Mouse (Mus musculus) heart, postnatal 0 days (tissue): ENCODE measurements around the gene Zzef1. TPM values are rescaled to one million over a fixed set of nuclear protein-coding genes. Genes with fewer than 3 reads are reported as not detected.
"Not testable (repeated sequence)": the region's sequence is repeated elsewhere in the genome, so short reads cannot be mapped to it uniquely, and the experiment has no call there.

Experiments
- ATAC-seq: fragments of 200-750 bp; cut with Nextera tagmentation; 2 replicates; pipeline ENCODE4 v1.8.0; 2017; ENCODE audit warnings: low read depth, moderate number of reproducible peaks, moderate library complexity; ENCODE audit not compliant: insufficient read depth
- DNase-seq: peaks from one replicate; pipeline ENCODE4 v3.0.0-alpha.2; 2016; ENCODE audit warnings: low spot score
- H3K27ac ChIP-seq: fragments of 300-500 bp; sonication (generic); 2 replicates; pipeline ENCODE4 v1.5.1; 2014; ENCODE audit warnings: low read depth, mild to moderate bottlenecking
- H3K27me3 ChIP-seq: fragments of 300-500 bp; sonication (generic); 2 replicates; pipeline ENCODE4 v1.6.1; 2014; ENCODE audit warnings: low read length, mixed read lengths; ENCODE audit not compliant: control insufficient read depth, insufficient read depth
- H3K36me3 ChIP-seq: fragments of 300-500 bp; sonication (generic); replicated peaks from 2 replicates; pipeline ENCODE4 v1.6.1; 2014; ENCODE audit warnings: low read length, mixed read lengths; ENCODE audit not compliant: control insufficient read depth, insufficient read depth
- H3K4me1 ChIP-seq: fragments of 300-500 bp; sonication (generic); 2 replicates; pipeline ENCODE4 v1.6.1; 2014; ENCODE audit warnings: antibody characterized with exemption; ENCODE audit not compliant: control insufficient read depth, insufficient read depth
- H3K4me2 ChIP-seq: fragments of 300-500 bp; sonication (generic); 2 replicates; pipeline ENCODE4 v1.6.1; 2014; ENCODE audit warnings: low read depth, mild to moderate bottlenecking, low read length, moderate library complexity
- H3K4me3 ChIP-seq: fragments of 300-500 bp; sonication (generic); 2 replicates; pipeline ENCODE4 v1.5.1; 2014; ENCODE audit warnings: low read depth, low read length
- H3K9ac ChIP-seq: fragments of 300-500 bp; sonication (generic); replicated peaks from 2 replicates; pipeline ENCODE4 v1.6.1; 2014; ENCODE audit warnings: low read depth, low read length, mixed read lengths
- H3K9me3 ChIP-seq: fragments of 300-500 bp; sonication (generic); replicated peaks from 2 replicates; pipeline ENCODE4 v1.6.1; 2016; ENCODE audit warnings: low read length; ENCODE audit not compliant: control insufficient read depth
- CTCF ChIP-seq: IDR thresholded peaks from 2 replicates; pipeline ENCODE4 v1.5.1; 2016; ENCODE audit warnings: antibody characterized with exemption, control low read depth, low read depth
- EP300 ChIP-seq: IDR thresholded peaks from 2 replicates; pipeline ENCODE4 v1.6.1; 2016; ENCODE audit warnings: antibody characterized with exemption, low read depth
- WGBS: fragments of 180-500 bp; shearing (Covaris S2); extraction: QIAGEN DNeasy Blood & Tissue Kit; methylation state at CpG from one replicate; pipeline ENCODE4 v1.1.7; 2014; 5-methylcytosine and 5-hydroxymethylcytosine counted together
- polyA plus RNA-seq: library from polyadenylated mRNA; unstranded; fragments of >200 nt; fragmentation: Nextera tagmentation; extraction: Ambion mirVana; gene quantifications from 2 replicates; pipeline ENCODE4 v1.2.1, GENCODE M21; 2015
- total RNA-seq: library from RNA; depleted of rRNA; stranded (reverse); fragments of >200 nt; gene quantifications from 2 replicates; pipeline ENCODE4 v1.2.3, GENCODE M21; 2014; ENCODE audit warnings: low replicate concordance

The Zzef1 gene
- total and polyA plus RNA-seq, 2 experiments from 2014 or later, result 5.2 to 43.2 TPM

- ATAC-seq (no peak), DNase-seq (no peak)
- no peak overlapping the region for H3K4me2 ChIP-seq
- peaks cover 41% of the 10 kb centered on the region for H3K36me3 ChIP-seq
- no peak overlapping the region for H3K4me3 ChIP-seq
- H3K4me1 ChIP-seq, result no peaks in the 10 kb centered on the region
- TF ChIP-seq CTCF (no peak), EP300 (no peak)
- no peak overlapping the region for H3K9ac ChIP-seq
- H3K27ac ChIP-seq, result no peak overlapping the region
- 88% methylated on average over 8 of the region's 8 CpGs for WGBS
- H3K27me3 ChIP-seq, result no peaks in the 10 kb centered on the region
- H3K9me3 ChIP-seq, result no peaks in the 10 kb centered on the region
These were observed 28.3 kb upstream of the Zzef1 start for GRCm38 (mm10) chr11:72767716-72768115.

- no peaks in the 10 kb centered on the region for H3K9me3 ChIP-seq
- H3K4me1 ChIP-seq, result no peaks in the 10 kb centered on the region
- 86% methylated on average over 3 of the region's 3 CpGs for WGBS
- no peak overlapping the region for H3K4me2 ChIP-seq
- ATAC-seq, result no peak
- peaks cover 30% of the 10 kb centered on the region for H3K36me3 ChIP-seq
- H3K27ac ChIP-seq, result no peak overlapping the region
- H3K9ac ChIP-seq, result no peak overlapping the region
- TF ChIP-seq EP300, result no peak
- TF ChIP-seq CTCF, result no peak
- no peaks in the 10 kb centered on the region for H3K27me3 ChIP-seq
- no peak for DNase-seq
- H3K4me3 ChIP-seq, result no peak overlapping the region
These were observed 27.0 kb upstream of the Zzef1 start for GRCm38 (mm10) chr11:72769061-72769460.

DNA sequence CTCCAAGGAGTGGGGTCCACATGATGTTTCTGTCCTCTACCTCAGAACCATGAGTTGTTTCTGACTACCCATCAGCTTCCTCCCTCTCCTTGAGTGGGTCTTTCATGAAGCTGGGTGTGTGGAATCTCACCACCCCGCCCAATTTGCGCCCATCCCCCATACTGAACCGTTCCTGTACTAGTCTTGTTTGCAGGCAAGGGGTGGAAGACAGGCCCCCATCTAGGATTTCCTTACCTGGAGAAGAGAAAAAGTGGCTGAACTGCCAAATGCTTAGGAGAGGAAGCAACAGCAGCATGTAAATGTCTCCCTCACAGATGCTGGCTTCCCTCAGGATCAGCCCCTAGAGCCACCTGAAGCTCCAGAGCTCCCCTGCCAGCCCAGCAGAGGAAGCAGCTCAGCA is 25.7 kb upstream of the Zzef1 start:
- Histone ChIP-seq H3K27ac (no peak overlapping the region), H3K36me3 (peaks cover 22% of the 10 kb centered on the region), H3K4me1 (no peaks in the 10 kb centered on the region), H3K9ac (no peak overlapping the region), H3K4me2 (no peak overlapping the region), H3K27me3 (no peaks in the 10 kb centered on the region), H3K4me3 (no peak overlapping the region), H3K9me3 (no peaks in the 10 kb centered on the region)
- TF ChIP-seq CTCF, result no peak
- no peak for TF ChIP-seq EP300
- no peak for DNase-seq
- WGBS, result 86% methylated on average over 3 of the region's 3 CpGs
- no peak for ATAC-seq

DNA sequence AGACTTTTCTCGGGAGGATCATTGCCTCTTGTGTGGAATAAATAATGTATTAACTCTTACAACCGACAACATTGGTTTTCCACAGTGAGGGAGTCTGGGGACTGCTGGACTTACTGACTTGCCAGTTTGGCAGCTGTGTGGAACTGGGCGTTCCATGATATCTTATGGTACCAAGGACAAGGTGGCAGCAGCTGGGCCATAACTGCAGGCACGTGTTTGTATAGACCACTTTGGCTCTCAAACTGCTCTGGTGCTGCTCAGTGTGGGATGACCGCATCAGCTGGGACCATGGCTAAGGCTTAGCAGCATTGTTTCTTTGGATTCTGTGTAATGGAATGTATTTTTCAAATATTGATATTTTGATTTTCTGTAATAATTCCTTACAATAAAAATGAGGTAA is 25.2 kb upstream of the Zzef1 start:
- ATAC-seq (no peak), DNase-seq (no peak)
- H3K27me3 ChIP-seq, result no peaks in the 10 kb centered on the region
- peaks cover 22% of the 10 kb centered on the region for H3K36me3 ChIP-seq
- no peaks in the 10 kb centered on the region for H3K4me1 ChIP-seq
- no peak overlapping the region for H3K4me2 ChIP-seq
- WGBS, result 83% methylated on average over 5 of the region's 5 CpGs
- no peak overlapping the region for H3K4me3 ChIP-seq
- TF ChIP-seq EP300 (no peak), CTCF (no peak)
- H3K9ac ChIP-seq, result no peak overlapping the region
- H3K27ac ChIP-seq, result no peak overlapping the region
- H3K9me3 ChIP-seq, result no peaks in the 10 kb centered on the region

GRCm38 (mm10) chr11:72771461-72771860 is 24.6 kb upstream of the Zzef1 start:
- H3K9me3 ChIP-seq, result no peaks in the 10 kb centered on the region
- no peak for TF ChIP-seq EP300
- TF ChIP-seq CTCF, result no peak
- H3K9ac ChIP-seq, result no peak overlapping the region
- ATAC-seq, result no peak
- no peak overlapping the region for H3K4me2 ChIP-seq
- no peaks in the 10 kb centered on the region for H3K4me1 ChIP-seq
- no peak for DNase-seq
- peaks cover 22% of the 10 kb centered on the region for H3K36me3 ChIP-seq
- no peak overlapping the region for H3K27ac ChIP-seq
- no peak overlapping the region for H3K4me3 ChIP-seq
- H3K27me3 ChIP-seq, result no peaks in the 10 kb centered on the region
- 52% methylated on average over 4 of the region's 4 CpGs for WGBS

GRCm38 (mm10) chr11:72772611-72773010 is 23.4 kb upstream of the Zzef1 start:
- H3K36me3 ChIP-seq, result peaks cover 17% of the 10 kb centered on the region
- not testable (repeated sequence) for H3K9ac ChIP-seq, H3K27ac ChIP-seq, H3K27me3 ChIP-seq, H3K9me3 ChIP-seq, H3K4me1 ChIP-seq, H3K4me2 ChIP-seq, H3K4me3 ChIP-seq, DNase-seq, ATAC-seq
- WGBS, result 50% methylated on average over 1 of the region's 1 CpGs
